Comparison of ENCODE assay signal across 25 mouse cellular contexts in genomic region chr14:62816827-62817226, GRCm38 (mm10).
"Had no signal": no experiment of that assay in that cellular context is flagged by ENCODE, and none has a peak within 500 bp of the region (broad histone marks: within the 10 kb centered on the region; RNA-seq: fewer than 3 reads in every experiment).

No protein-coding gene starts in this region.

- H3K36me3 ChIP-seq: heart, embryonic 10.5 days; heart, embryonic 12.5 days; hindbrain, embryonic 10.5 days; hindbrain, embryonic 12.5 days; intestine, embryonic 15.5 days; limb, embryonic 10.5 days; limb, embryonic 12.5 days; liver, embryonic 12.5 days had no signal

- H3K4me2 ChIP-seq: heart, embryonic 12.5 days; hindbrain, embryonic 12.5 days; hindbrain, embryonic 14.5 days; intestine, embryonic 15.5 days; limb, embryonic 12.5 days; liver, embryonic 12.5 days had no signal

- H3K4me1 ChIP-seq: hindbrain, embryonic 10.5 days; hindbrain, embryonic 12.5 days; intestine, embryonic 15.5 days; limb, embryonic 10.5 days; limb, embryonic 12.5 days; liver, embryonic 12.5 days had no signal

- ATAC-seq: hindbrain, embryonic 16.5 days; inflammation-experienced regulatory T-cells, adult 6 months; intestine, embryonic 15.5 days; intestine, postnatal 0 days; liver, embryonic 12.5 days had no signal

- H3K9ac ChIP-seq: heart, embryonic 12.5 days; hindbrain, embryonic 12.5 days; hindbrain, embryonic 14.5 days; intestine, embryonic 15.5 days; limb, embryonic 12.5 days; liver, embryonic 12.5 days; liver, embryonic 14.5 days had no signal

- H3K4me3 ChIP-seq: heart, adult 2 months; heart, embryonic 10.5 days; heart, embryonic 12.5 days; hindbrain, embryonic 10.5 days; hindbrain, embryonic 12.5 days; intestine, embryonic 15.5 days; left cerebral cortex, adult 2 months; limb, embryonic 10.5 days; limb, embryonic 12.5 days; liver, embryonic 12.5 days had no signal

- H3K27ac ChIP-seq: heart, adult 2 months; heart, embryonic 10.5 days; hindbrain, embryonic 10.5 days; hindbrain, embryonic 12.5 days; hindbrain, embryonic 14.5 days; intestine, embryonic 15.5 days; left cerebral cortex, adult 2 months; limb, embryonic 10.5 days; limb, embryonic 12.5 days; liver, embryonic 12.5 days; liver, embryonic 14.5 days had no signal

- H3K27me3 ChIP-seq: heart, embryonic 12.5 days; hindbrain, embryonic 12.5 days; intestine, embryonic 15.5 days; limb, embryonic 12.5 days; liver, embryonic 12.5 days had no signal

- DNase-seq: gastrocnemius, postnatal 14 days; gastrocnemius, postnatal 36 days; heart, adult 11 months; heart, adult 2 months; heart, postnatal 10 days; heart, postnatal 4 days; kidney, adult 18-20 months; kidney, adult 8-10 months; kidney, postnatal 10 days; kidney, postnatal 25 days; kidney, postnatal 4 days had no signal

- H3K9me3 ChIP-seq: heart, embryonic 10.5 days; heart, embryonic 12.5 days; hindbrain, embryonic 10.5 days; hindbrain, embryonic 12.5 days; intestine, embryonic 15.5 days; limb, embryonic 10.5 days; limb, embryonic 12.5 days; liver, embryonic 12.5 days had no signal
